Mouse (Mus musculus): ENCODE results near the gene Taar1.

DNA sequence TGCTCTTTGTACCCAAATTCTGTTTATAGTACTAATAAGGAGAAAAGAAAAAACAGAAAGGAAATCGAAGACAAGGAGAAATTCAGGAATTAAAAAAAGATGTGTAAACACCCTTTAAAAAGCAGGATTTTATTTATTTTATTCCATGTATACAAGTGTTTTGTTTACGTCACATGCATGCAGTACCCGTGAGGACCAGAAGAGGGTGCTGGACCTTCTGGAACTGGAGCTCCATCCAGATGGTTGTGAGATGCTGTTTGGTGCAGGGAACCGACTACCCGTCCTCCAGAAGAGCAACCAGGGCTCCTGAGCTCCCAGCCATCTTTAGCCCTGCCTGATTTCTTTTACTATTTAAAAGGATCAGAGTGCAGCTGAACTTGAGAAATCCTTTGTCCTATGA, 22.3 kb downstream of the Taar1 start:
- peak; percentile 41 for TF ChIP-seq CTCF (IDR thresholded peaks at IDR 0.05; ENCODE audit: insufficient read depth, low read length)
- no peak for TF ChIP-seq POLR2A (IDR thresholded peaks at IDR 0.05; ENCODE audit: borderline replicate concordance, extremely low read depth, low read depth, low read length)

Measured in lung, adult 2 months (tissue).